Mouse (Mus musculus) lung, postnatal 0 days (tissue): ENCODE data around the gene Klhl32. TPM values are rescaled to one million over a fixed set of nuclear protein-coding genes. Genes with fewer than 3 reads are reported as not detected.
A peak's percentile ranks its signal among the peaks of the same experiment; 100 is the strongest.
"Not testable (repeated sequence)": the region's sequence is repeated elsewhere in the genome, so short reads cannot be mapped to it uniquely, and the experiment has no call there.

Experiments
- ATAC-seq: fragments of 200-750 bp; cut with Nextera tagmentation; 2 replicates; pipeline ENCODE4 v1.8.0; 2017; ENCODE audit warnings: moderate library complexity
- DNase-seq: peaks from one replicate; pipeline ENCODE4 v3.0.0-alpha.2; 2016; ENCODE audit warnings: low spot score
- H3K27ac ChIP-seq: fragments of 300-500 bp; sonication (generic); 2 replicates; pipeline ENCODE4 v1.5.1; 2014; ENCODE audit warnings: antibody characterized with exemption, mild to moderate bottlenecking, low read length, mixed read lengths
- H3K27me3 ChIP-seq: fragments of 300-500 bp; sonication (generic); replicated peaks from 2 replicates; pipeline ENCODE4 v1.6.1; 2014; ENCODE audit warnings: low read length, mixed read lengths; ENCODE audit not compliant: insufficient read depth
- H3K36me3 ChIP-seq: fragments of 300-500 bp; sonication (generic); 2 replicates; pipeline ENCODE4 v1.6.1; 2014; ENCODE audit warnings: low read length, mixed read lengths; ENCODE audit not compliant: insufficient read depth
- H3K4me1 ChIP-seq: fragments of 300-500 bp; sonication (generic); 2 replicates; pipeline ENCODE4 v1.6.1; 2014; ENCODE audit warnings: antibody characterized with exemption, low read depth, low read length, mixed read lengths; ENCODE audit not compliant: insufficient read depth
- H3K4me2 ChIP-seq: fragments of 300-500 bp; sonication (generic); replicated peaks from 2 replicates; pipeline ENCODE4 v1.6.1; 2014; ENCODE audit warnings: low read depth, mild to moderate bottlenecking, low read length, moderate library complexity, mixed read lengths
- H3K4me3 ChIP-seq: fragments of 300-500 bp; sonication (generic); 2 replicates; pipeline ENCODE4 v1.5.1; 2014; ENCODE audit warnings: low read depth, low read length
- H3K9ac ChIP-seq: fragments of 300-500 bp; sonication (generic); replicated peaks from 2 replicates; pipeline ENCODE4 v1.6.1; 2014; ENCODE audit warnings: low read depth, mild to moderate bottlenecking
- H3K9me3 ChIP-seq: fragments of 300-500 bp; sonication (generic); 2 replicates; pipeline ENCODE4 v1.6.1; 2016; ENCODE audit warnings: low read length, mixed read lengths
- CTCF ChIP-seq: IDR thresholded peaks from 2 replicates; pipeline ENCODE4 v1.5.1; 2016; ENCODE audit warnings: antibody characterized with exemption, mild to moderate bottlenecking
- EP300 ChIP-seq: IDR thresholded peaks from 2 replicates; pipeline ENCODE4 v1.6.1; 2016; ENCODE audit warnings: antibody characterized with exemption, mild to moderate bottlenecking, control low read depth
- WGBS: fragments of 180-500 bp; shearing (Covaris S2); extraction: QIAGEN DNeasy Blood & Tissue Kit; methylation state at CpG from one replicate; pipeline ENCODE4 v1.1.7; 2014; 5-methylcytosine and 5-hydroxymethylcytosine counted together
- polyA plus RNA-seq: library from polyadenylated mRNA; unstranded; fragments of >200 nt; fragmentation: Nextera tagmentation; extraction: Ambion mirVana; gene quantifications from 2 replicates; pipeline ENCODE4 v1.2.1, GENCODE M21; 2015

Gene Klhl32
- polyA plus RNA-seq, 1 experiment from 2014 or later, result 0.95 TPM

DNA sequence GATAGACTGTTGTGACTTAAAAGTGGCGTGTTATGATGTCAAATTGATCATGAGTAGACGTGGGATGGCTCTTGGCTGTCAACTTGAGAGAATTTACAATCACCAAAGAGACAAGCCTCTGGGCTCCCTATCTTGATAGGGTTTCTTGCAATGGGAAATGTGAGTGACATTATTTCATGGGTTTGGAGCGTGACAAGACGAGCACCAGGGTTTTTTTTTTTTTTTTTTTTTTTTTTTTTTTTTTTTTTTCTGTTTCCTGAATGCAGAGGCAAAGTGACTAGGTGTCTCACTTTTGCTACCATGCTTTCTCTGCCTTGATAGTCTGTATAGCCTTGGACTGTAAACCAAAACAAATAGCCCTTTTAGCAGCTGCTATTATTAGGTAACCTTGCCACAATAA, 43.7 kb upstream of the Klhl32 start:
- no peaks in the 10 kb centered on the region for H3K4me1 ChIP-seq
- no peak overlapping the region for H3K27ac ChIP-seq
- ATAC-seq (no peak), DNase-seq (no peak)
- 61% methylated on average over 4 of the region's 4 CpGs for WGBS
- no peak overlapping the region for H3K4me2 ChIP-seq
- no peak overlapping the region for H3K4me3 ChIP-seq
- no peaks in the 10 kb centered on the region for H3K9me3 ChIP-seq
- TF ChIP-seq EP300 (no peak), CTCF (no peak)
- no peak overlapping the region for H3K9ac ChIP-seq
- no peaks in the 10 kb centered on the region for H3K36me3 ChIP-seq
- H3K27me3 ChIP-seq, result no peaks in the 10 kb centered on the region

DNA sequence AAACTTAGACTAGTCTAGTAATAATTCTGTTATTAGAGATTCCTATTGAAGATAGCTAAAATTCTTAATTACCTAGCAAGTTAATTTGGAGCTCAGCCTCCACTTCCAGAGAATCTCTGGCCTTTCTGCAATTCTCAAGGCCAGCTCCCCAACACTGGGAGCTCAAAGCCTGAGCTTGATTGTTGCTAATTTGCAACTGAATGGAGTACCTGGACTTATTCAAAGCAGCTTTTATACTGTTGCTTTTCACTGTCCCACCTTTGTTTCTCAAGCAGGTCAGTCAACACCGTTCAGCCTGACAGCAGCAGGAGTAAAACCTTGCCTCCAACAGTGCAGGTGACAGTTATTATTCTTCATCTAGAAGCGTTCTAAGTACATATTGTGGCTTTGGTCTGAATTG, 41.4 kb upstream of the Klhl32 start:
- not testable (repeated sequence) for H3K4me1 ChIP-seq, H3K36me3 ChIP-seq, H3K27me3 ChIP-seq, DNase-seq, ATAC-seq, H3K4me3 ChIP-seq, H3K9ac ChIP-seq, H3K27ac ChIP-seq, H3K4me2 ChIP-seq, H3K9me3 ChIP-seq
- WGBS, result 75% methylated on average over 2 of the region's 2 CpGs

DNA sequence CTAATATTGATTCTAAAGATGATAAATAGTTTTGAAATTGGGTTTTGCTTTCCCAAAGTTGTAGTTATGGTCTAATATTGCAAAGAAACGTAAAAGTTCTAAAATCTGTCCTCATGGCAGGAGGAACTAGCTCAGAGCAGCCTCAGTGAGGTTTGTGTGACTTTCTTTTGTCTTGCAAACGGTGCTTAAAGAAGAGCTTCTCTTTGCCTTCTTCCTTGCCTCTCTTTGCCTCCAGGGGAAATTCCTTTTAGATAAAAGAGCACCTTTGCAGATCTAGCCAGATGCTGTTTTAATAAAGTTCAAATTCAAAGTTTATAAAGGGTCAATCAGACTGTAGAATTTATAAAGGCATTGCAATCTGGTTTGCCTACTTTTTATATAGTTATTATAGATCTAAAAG, 38.5 kb upstream of the Klhl32 start:
- H3K9me3 ChIP-seq, H3K4me3 ChIP-seq, H3K4me2 ChIP-seq, H3K36me3 ChIP-seq, H3K9ac ChIP-seq, ATAC-seq, H3K27me3 ChIP-seq, H3K27ac ChIP-seq, H3K4me1 ChIP-seq, DNase-seq: not testable (repeated sequence)
- WGBS, result 35% methylated on average over 2 of the region's 2 CpGs

DNA sequence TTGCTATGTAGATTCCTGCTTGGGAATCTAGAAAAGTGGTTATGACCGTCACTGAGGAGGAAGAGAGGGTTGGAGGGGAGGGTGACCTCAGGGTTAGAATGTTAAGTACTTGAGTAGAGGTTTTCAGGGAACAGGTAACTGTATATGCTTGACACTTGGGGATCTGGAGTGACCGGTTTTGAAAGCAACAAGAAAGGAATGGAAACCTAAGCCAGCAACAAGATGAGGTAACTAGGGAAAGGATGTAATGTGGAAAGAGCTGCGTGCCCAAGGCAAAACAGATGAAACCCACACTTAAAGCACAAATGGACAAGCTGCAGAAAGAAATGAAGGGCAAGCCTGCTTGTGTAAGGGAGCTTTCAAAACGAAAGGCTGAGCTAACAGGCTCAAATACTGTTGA, 18.3 kb upstream of the Klhl32 start:
- 35% methylated on average over 4 of the region's 4 CpGs for WGBS
- H3K27ac ChIP-seq, result no peak overlapping the region
- DNase-seq (peak; percentile 40), ATAC-seq (peak; percentile 88)
- no peaks in the 10 kb centered on the region for H3K4me1 ChIP-seq
- no peaks in the 10 kb centered on the region for H3K27me3 ChIP-seq
- TF ChIP-seq CTCF (no peak), EP300 (0 out of 2 replicates have a peak, but pooled peaks have one; percentile 14)
- no peaks in the 10 kb centered on the region for H3K36me3 ChIP-seq
- H3K4me3 ChIP-seq, result no peak overlapping the region
- H3K9ac ChIP-seq, result no peak overlapping the region
- H3K9me3 ChIP-seq, result no peaks in the 10 kb centered on the region
- H3K4me2 ChIP-seq, result no peak overlapping the region

DNA sequence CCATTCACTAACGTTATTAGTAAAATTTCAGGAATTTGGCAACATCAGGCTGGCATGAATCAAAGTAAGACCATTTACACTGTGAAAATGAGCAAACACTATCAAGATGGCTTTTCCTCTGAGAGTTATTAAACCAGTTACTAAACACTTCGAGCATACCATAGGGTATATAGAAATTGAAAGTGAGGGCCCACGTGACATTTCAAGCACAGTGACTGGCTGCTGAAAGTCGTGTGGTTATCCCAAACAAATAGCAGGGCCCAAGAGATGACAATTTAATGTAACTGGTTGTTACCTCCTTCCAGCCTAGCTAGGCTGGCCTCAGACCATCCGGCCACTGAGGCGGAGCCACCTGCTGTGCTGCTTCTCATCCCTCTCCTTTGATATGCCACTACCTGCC, 14.8 kb upstream of the Klhl32 start:
- no peak for DNase-seq
- Histone ChIP-seq H3K27me3 (no peaks in the 10 kb centered on the region), H3K9me3 (no peaks in the 10 kb centered on the region), H3K27ac (no peak overlapping the region), H3K9ac (no peak overlapping the region), H3K4me3 (no peak overlapping the region), H3K36me3 (no peaks in the 10 kb centered on the region), H3K4me1 (no peaks in the 10 kb centered on the region), H3K4me2 (no peak overlapping the region)
- TF ChIP-seq CTCF, result no peak
- TF ChIP-seq EP300, result no peak
- WGBS, result 25% methylated on average over 6 of the region's 6 CpGs
- peak; percentile 46; the same call in 1 of the 2 replicates for ATAC-seq

DNA sequence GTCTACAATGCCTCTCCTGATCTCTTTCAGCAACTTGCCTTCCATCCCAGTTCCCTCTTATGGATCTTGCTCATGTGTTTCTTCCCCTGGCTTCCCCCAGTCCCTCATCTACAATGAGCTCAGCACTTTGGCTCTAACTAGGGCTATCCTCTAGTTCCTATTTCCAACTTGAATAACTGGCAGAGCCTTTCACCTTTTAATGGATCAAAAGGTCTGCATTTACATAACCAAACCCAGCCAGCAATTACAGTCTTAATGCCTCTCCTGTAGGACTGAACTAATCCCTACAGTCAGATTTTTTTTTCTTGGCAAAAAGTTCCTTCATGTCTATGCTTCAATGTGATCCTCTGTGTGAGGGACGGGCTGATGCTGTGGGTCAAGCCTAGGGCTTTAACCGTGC, 3.5 kb downstream of the Klhl32 start:
- H3K4me2 ChIP-seq, result no peak overlapping the region
- H3K4me1 ChIP-seq, result no peaks in the 10 kb centered on the region
- TF ChIP-seq EP300, result no peak
- TF ChIP-seq CTCF, result no peak
- ATAC-seq, result no peak
- H3K4me3 ChIP-seq, result no peak overlapping the region
- H3K27me3 ChIP-seq, result no peaks in the 10 kb centered on the region
- no peak overlapping the region for H3K9ac ChIP-seq
- H3K9me3 ChIP-seq, result no peaks in the 10 kb centered on the region
- 84% methylated on average over 2 of the region's 2 CpGs for WGBS
- no peak overlapping the region for H3K27ac ChIP-seq
- H3K36me3 ChIP-seq, result no peaks in the 10 kb centered on the region
- no peak for DNase-seq

DNA sequence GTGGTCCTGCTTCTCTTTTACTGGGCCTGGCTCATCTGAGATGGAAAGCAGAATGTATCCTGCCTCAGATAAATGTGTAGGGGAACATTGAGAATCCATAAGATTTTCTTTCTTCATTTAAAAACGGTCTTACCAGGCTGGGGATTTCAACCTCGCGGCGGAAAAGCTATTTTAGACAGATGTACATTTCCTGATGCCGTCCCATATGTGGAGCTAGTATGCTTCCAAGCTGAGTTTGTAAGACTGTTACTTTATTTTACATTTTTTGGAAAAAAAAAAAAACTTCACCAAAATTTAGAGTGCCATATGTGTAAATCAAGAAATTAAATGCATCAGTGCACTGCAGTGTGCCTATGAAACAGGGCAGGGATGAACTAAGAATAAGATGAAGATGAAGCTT, 5.4 kb downstream of the Klhl32 start:
- H3K9ac ChIP-seq, result no peak overlapping the region
- H3K4me3 ChIP-seq, result no peak overlapping the region
- H3K27me3 ChIP-seq, result no peaks in the 10 kb centered on the region
- ATAC-seq (no peak), DNase-seq (no peak)
- 89% methylated on average over 5 of the region's 5 CpGs for WGBS
- TF ChIP-seq CTCF (no peak), EP300 (no peak)
- no peaks in the 10 kb centered on the region for H3K4me1 ChIP-seq
- no peak overlapping the region for H3K4me2 ChIP-seq
- H3K9me3 ChIP-seq, result no peaks in the 10 kb centered on the region
- H3K36me3 ChIP-seq, result no peaks in the 10 kb centered on the region
- H3K27ac ChIP-seq, result no peak overlapping the region
